Mouse (Mus musculus): Measurements from ENCODE around the gene Ly6g6e.
"Not testable (repeated sequence)": the region's sequence is repeated elsewhere in the genome, so short reads cannot be mapped to it uniquely, and the experiment has no call there.

Ly6g6e gene

DNA sequence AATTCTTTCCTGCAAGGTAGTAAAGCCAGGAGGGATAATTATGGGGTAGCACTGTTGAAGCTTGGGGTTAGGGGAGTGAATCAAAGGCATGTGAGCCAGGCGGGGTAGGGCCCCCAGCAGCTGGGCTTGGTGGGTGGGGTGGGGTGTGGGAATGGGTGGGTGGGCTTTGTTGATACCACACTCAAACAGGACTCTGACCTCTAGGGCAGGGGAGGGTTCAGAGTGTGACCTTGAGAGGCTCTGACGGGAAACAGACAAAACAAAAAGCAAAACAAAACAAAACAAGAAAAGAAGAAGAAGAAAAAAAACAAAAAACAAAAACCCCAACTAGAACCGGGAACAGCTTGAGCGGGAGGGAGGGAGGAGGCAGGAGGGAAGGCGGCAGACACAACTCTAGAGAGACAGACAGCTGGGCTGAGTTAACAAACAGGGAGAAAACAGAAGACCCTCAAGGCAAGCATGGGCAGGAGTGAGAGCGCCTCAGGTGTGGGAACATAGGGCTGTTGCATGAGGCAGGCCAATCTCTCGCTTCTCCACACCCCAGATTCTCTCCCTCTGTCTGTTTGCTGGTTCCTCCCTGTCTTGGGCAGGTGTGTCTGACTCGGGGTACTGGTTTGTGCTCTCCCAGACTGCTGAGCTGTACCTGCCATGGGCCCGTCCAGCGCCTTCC lies at the start of gene Ly6g6e:
Gene Ly6g6e (plus strand): TSS at position 396 of the 670 bp plus-strand sequence.
- no peak for DNase-seq (ENCODE audit: low spot score in 2 of 2)

DNA sequence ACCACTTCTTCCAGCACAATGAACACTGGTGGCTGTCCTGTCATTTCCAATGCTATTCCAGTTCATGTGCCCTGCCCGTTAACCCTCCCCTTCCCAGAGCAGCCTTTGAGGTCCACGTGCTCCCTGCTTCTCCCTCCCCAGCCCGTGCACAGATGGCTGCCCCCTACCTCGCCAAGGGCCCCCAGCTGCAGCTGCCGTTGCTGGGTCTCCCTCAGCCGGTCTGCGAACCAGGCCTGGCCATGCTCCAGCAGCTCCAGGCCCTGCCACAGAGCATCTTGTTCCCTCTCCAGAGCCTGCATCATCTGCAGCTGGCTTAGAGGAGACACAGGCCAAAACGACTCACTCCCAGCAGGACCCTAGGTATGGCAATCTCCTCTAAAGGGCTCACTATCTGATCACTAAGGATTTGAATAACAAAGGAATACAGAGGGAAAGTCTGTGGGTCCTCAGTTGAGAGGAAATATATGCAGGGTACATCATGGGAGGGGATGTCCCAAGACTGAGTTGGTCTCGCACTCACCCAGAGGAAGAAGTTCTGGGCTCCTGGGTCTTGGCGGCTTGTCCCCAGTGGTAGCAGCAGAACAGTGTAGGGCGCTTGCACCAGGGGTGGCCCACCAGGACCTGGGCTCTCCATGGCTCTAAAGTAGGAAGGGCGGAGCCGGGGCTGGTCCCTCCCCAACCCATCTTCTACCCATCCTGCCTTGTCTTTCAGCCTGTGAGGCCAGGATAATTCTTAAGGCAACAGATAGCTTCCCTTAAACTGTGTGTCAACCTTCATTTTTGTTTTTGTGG lies 49.2 kb upstream of the Ly6g6e start, which contains the start of gene Sapcd1:
Gene Sapcd1 (minus strand): TSS at position 740 of the 792 bp plus-strand sequence.
- DNase-seq (ENCODE audit: low spot score in 2 of 2) = no peak

DNA sequence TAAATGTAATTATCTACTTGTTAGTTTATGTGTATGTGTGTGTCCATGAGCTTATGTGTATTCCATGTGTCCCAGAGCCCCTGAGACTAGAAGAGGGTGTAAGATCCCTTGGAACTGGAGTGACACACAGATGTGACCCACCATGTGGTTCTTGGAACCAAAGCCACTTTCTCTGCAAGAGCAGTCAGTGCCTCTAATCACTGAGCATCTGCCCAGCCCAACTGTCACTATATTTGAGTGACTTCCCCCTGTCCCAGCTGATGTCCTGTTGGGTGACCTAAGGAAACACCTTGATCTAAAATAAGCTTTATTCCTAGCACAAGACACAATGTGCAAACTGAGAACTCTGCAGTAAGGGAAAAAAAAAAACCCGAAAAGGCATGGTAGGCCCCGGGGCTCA lies 48.4 kb upstream of the Ly6g6e start:
- DNase-seq (ENCODE audit: low spot score in 2 of 2) = no peak

DNA sequence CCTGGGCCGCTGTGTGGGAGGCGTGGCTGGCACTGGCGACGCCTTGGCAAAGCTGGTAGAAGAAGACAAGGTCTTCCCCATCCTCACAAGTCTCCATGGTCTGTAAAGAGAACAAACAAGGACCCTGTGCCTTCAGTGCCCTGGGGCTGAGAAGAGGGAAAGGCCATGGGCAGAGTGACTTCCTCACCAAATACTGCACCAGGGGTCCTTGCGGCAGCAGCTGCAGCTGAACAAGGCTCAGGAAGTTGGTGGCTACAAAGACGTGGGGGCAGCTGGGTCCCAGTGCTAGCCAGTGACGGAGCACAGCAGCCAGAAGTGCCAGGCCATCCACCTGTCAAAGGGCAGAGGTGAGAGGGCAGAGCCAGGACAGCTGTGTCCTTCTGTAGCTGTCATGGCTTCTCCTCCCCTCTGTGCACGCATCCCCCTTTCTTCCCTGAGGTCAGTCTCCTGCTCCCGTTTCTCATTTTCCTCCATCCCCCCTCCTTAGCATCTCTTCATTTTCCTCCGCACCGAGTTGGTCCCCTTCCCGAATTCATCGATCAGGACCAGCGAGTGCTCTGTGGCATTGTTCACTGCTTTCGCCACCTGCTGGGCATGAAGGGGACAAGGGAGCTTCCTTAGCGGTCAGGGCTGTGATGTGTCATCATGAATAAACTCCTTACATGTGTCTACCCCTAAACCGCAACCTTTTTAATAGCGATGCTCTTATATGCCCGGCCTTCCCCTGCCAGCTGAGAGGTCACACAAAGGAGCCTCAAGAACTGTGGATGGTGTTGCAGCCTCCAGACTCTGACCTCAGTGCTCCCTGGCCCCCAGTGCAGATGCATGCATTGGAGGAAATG lies 46.8 kb upstream of the Ly6g6e start:
- DNase-seq (ENCODE audit: low spot score in 2 of 2) = no peak

DNA sequence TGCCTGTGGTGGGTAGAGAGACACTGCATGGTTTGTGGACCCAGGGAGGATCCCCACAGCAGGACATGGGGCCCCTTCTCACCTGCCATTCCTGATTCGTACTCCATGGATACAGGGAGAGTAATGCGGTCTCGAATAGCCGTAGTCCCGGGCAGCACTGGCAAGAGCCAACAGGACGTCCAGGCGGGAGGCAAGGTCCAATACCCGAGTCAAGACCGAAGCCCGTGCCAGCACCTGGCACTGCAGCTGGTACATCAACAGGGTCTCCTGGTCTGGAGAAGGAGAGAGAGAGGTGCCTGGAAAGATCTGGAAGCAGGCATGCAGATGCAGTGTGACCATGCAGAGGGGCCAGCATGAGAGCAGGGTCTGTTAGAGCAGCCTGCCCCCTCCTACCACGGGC lies 45.4 kb upstream of the Ly6g6e start:
- no peak for DNase-seq (ENCODE audit: low spot score in 2 of 2)

DNA sequence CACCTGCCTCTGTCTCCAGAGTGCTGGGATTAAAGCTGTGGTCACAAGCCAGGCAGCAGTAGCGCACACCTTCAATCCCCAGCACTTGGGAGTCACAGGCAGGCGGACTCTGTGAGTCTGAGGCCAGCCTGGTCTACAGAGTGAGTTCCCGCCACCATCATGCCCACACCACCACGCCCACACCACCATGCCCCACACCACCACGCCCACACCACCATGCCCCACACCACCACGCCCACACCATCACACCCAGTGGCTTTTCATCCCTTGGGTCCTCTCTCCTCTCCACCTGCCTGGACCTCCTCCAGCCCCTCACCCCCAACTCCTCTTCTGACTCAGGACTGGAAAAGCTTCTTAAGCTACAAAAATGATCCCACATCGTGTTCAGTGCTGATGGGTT lies 44.8 kb upstream of the Ly6g6e start:
- no peak for DNase-seq (ENCODE audit: low spot score in 2 of 2)

DNA sequence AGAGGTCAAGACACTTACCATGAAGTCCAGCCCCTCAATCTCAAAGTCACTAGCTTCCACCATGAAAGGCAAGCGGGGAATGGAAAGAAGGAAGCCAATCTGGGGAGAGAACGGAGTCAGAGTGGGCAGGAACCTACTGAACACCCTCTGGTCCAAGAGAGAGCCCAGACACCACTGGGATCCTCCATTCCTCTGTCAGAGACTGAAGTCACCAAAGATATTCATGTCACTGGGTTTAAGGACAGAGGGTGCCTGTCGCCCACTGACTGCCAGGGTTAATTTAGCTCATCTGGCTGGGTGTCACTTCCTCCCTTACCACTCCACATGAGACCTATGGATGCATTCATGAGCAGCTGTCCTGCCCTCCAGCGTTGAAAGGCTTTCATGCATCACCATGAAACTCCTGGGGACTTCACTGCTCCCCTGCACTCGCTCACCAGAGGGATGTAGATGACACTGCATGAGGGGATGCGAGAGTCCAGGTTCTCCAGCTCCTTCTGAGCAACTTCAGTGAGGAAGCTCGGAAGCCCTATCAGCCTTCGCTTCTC lies 44.3 kb upstream of the Ly6g6e start:
- DNase-seq (ENCODE audit: low spot score in 2 of 2) = no peak

DNA sequence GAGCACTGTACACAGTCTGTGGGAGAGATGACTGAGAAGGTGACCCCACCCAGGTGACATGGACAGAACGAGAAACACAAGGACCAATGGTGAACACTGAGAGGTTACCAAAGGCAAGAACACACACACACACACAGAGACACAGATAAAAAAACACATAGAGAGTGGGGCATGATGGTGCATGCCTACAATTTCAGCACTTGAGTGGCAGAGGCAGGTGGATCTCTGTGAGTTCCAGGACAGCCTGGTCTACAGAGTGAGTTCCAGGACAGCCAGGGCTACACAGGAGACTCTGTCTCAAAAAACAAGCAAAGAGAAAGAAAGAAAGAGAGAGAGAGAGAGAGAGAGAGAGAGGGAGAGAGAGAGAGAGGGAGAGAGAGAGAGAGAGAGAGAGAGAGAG lies 43.0 kb upstream of the Ly6g6e start:
- DNase-seq (ENCODE audit: low spot score in 2 of 2) = not testable (repeated sequence)

DNA sequence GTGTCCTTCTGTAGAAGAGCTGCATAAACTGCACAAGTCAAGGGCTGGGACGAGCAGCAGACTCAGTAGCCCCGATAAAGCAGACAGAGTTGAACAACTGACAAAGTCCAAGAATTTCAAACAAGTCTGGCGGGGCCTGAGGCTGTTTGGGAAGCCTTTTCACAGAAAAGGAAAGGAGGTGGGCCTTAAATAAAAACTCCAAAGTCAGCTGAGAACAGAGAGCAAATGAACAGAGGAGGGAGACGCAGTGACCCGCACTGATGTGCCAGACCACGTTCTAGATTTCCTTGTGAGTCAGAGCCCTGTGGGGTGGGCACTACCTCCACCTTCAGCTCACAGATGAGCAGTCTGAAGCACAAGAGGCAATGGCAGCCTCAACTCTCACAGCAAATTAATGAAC lies 41.8 kb upstream of the Ly6g6e start:
- no peak for DNase-seq (ENCODE audit: low spot score in 2 of 2)

DNA sequence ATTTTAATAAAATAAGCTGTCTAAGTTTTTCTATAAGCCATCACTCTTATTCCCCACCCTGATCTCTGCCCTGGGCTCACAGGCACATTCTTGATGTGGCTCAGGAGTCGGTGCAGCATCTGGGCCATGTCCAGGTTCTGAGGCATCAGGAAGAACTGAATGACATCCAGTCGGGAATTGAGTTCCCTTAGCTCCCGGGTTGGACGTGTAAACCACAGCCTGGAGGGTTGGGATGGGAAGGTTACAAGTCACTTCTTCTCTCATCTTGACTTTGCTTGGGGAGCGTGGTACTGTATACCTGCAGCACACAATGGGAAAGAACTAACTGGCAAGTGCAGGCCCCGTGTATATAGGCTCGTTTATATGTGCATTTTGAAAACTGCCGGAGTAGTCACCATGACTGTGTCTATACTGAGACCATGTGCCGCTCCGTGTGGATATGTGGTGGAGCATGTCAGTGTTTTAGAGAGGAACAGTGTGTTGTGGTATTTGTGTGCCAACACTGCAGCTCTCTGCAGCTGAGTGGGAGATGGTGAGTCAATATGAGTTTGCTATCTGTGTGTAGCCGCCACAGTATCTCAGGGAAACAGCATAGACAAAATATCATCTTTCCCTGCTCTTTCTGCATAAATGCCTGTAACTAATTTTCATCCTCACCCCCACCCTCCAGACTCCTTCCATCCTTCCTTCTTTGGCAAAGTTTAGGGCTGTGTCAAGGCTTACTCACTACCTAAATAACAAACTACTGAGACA lies 37.4 kb upstream of the Ly6g6e start:
- no peak for DNase-seq (ENCODE audit: low spot score in 2 of 2)

DNA sequence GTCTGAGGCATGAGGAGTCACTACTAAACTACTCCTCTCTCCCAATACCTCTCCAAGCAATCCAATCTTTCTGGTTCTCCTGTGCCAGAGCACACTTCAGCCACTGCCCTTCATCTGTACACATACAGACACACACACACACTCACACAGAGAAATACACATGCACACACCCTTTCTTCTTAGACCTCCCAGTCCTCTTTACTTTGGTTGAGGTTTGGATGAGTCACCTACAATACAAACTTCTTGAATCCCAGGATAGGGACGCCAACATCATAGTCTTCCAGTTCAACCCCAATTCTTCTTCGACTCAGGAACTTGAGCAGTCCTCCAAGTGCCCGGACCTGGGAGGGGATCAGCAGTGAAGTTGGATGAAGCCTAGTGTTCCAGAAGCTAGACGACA lies 32.9 kb upstream of the Ly6g6e start:
- DNase-seq (ENCODE audit: low spot score in 2 of 2) = no peak

DNA sequence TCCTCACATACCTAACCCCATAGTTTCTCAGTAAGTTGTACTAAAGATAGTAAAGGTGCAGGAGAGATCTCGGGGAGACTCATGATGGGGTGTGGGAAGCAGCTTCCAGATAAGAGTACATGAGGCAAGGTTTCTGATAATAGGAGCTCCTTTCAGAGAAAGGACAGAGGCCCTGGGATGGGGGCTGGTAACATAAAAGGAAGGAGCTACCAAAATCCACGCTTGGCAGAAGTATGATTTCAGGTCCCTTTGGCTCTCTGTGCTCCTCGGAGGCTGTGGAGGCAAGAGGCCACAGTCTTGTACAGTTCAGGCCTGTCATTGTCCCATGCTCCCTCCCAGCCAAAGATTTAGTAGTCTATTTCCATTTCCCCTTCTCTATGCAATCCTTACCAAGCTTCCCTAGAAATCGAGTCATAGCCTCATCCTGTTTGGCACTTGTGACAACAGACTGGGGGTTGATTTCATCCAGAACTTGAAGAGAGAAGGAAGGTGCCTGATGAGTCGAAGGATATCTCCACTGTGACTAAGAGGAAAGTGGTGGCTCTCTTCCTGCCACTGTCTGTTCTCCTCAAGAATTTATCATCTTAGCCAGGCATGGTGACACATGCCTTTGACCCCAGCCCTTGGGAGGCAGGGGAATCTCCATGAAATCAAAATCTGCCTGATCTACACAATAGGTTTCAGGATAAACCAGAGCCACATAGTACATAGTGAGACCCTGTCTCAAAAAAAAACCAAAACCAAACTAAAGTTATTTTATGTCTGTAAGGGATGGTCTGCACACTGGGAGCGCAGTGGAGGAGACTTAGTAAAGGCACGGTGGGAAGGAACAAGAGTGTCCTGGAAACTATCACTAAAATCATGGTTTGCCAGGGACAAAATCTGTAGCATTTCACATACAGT lies 31.5 kb upstream of the Ly6g6e start:
- DNase-seq (ENCODE audit: low spot score in 2 of 2) = no peak

DNA sequence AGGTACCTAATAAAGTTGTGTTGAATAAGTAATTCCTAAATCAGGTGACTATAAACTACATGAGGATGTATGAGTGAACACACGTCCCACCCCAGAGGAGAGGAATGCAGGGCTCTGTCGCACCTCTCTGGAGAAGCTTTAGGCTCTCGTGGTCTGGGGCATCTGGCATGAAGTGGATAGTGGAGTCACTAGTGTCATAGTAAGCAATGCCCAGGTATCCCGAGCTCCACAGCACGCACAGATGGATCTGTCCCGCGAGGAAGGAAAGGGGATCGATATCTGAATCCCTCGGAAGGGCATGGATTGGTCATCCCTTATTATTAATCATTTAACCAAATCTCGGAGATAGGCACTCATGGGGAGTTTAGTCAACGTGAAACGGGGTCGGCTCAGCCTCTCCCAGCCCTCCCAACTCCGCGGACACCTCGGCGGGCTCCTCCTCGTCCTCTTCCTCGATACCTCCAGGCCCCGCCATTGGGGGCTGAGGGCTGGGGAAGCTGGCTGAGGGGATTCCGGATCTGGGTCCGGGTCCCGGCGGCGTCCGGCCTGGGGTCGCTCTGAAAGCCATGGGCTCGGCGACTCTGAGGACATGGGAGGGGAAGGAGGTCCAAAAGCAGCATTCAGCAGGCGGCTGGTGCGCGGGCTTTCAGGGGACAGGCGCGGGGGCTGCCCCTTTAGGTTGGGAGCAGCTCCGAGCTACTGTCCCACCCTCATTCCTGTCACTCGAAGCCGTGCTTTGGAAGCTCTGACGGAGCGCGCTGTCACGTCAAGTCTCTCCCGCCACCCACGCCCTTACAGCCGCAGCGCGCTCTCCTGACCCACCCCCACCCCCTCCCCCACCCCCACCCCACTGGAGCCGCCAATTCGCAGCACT lies 30.7 kb upstream of the Ly6g6e start:
- DNase-seq (ENCODE audit: low spot score in 2 of 2) = no peak

DNA sequence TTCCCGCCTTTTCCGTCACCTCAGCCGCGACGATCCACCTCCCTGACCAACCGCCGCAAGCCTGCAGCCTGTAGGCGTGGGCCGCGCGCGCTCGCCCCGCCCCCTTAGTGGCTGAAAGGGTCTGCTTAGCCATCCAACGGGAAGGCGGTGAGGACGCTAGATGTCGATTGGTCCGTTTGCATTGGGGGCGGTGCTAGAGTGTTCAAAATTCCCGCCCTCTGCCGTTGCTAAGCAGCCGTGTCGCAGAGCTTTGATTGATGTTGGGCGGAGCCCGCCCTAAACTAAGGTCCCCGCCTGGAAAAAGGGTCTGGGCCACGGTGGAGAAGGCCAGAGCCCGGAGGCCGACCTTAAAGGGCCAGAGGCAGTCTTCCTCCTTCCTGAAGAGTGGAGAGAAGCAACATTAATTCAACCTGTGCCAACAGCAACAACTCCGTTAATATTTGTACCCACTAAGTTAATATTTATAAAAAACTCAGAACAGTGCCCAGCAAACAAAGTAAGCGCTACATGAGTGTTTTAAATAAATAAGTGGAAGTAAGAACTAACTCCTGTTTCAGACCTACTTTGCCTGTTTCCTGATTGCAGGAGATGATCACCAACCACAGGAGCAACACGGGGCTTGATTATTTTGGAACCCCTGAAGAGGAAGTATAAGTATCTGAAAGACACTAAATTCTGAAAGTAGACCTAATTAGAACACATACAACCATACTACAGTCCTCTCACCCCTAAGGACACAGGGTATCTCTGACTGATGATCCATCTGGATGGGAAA lies 29.8 kb upstream of the Ly6g6e start, which contains the start of gene Msh5:
Gene Msh5 (minus strand): TSS at position 65 of the 775 bp plus-strand sequence.
- peak; percentile 92 to 95 for DNase-seq (ENCODE audit: low spot score in 2 of 2)

DNA sequence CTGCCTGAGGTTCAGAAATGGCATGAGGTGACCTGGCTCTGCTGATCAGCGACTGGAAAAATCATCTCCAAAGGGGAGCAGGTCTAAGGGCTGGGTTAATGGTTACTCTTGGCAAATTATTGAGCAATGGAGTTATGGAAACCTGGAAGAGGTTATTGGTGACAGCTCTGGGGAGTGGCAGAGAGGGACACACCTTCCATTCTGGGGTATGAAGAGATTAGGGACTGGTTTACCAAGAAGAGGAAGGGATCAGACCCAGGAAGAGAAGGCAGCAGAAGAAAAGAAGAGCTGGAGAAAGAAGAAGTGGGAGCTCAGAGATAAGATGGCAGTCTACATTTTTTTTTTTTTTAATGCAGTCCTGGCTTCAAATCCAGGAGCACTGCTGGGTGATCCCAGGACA lies 29.0 kb upstream of the Ly6g6e start:
- no peak for DNase-seq (ENCODE audit: low spot score in 2 of 2)

DNA sequence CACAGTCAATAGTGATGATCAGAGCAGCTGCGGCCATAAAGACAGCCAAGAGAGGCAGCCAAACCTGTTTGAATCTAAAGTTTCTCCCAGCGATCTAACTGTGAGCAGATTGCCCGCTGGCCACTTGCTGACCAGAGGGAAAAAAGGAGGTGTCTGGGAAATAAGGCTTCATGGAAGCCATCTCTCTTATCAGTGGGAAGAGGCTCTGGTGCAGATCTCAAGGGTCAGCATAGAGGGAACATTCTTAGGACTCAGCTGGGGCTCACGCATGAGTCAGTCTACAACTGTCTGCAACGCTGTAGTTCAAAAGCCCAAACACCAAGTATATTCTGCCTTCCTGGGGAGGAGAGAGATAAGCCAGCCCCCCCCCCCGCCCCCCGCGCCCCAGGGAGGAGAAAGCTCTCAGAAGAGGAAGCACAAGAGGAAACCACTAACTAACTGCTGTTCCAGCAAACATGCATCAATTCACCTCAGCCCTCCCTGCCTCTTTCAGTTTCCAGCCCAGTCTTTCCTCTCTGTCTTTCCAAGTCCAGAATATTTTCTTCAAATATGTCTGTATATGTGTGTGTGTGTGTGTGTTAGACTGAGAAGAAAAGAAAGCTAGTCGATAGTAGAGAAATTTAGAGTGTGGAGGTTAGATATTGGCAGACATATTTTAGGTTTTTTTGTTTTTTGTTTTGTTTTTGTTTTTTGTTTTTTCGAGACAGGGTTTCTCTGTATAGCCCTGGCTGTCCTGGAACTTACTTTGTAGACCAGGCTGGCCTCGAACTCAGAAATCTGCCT lies 28.4 kb upstream of the Ly6g6e start:
- no peak for DNase-seq (ENCODE audit: low spot score in 2 of 2)

DNA sequence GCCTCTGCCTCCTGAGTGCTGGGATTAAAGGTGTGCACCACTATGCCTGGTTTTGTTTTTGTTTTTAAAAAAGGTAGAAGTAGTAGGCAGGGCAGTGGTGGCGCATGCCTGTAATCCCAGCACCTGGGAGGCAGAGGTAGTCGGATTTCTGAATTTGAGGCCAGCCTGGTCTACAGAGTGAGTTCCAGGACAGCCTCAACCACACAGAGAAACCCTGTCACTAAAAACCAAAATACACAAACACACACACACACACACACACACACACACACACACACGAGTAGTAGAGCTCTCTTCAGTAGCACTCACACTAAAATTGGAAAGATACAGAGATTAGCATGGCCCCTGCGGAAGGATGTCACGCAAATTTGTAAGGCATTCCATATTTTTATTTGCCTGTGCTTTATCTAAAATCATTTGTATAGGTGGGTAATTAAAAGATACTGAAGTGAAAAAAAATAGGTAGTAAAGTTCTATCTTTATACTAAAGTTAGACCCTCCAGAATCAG lies 27.7 kb upstream of the Ly6g6e start:
- no peak for DNase-seq (ENCODE audit: low spot score in 2 of 2)

Data from spleen, postnatal 14 days (tissue).